Mouse (Mus musculus) erythroid progenitor cell, adult 5-6 weeks (primary cell): ENCODE results near the gene Olfr1121. TPM values are rescaled to one million over a fixed set of nuclear protein-coding genes. Genes with fewer than 3 reads are reported as not detected.
"Not testable (repeated sequence)": the region's sequence is repeated elsewhere in the genome, so short reads cannot be mapped to it uniquely, and the experiment has no call there.

ENCODE experiments used
- ATAC-seq: replicated peaks from 2 replicates; pipeline ENCODE4 v1.8.0; 2016; ENCODE audit warnings: moderate number of reproducible peaks, mild to moderate bottlenecking, moderate TSS enrichment, inconsistent platforms; ENCODE audit not compliant: poor library complexity, low FRiP score, severe bottlenecking
- total RNA-seq, 2 experiments: library from RNA; stranded (forward) in 1 of 2; stranded (reverse) in 1 of 2; fragments of 150-400 nt in 1 of 2; fragments of 186-747, 209-891 nt in 1 of 2; gene quantifications; 2 replicates each; pipeline versions ENCODE4 v1.2.3 to v1.2.4; 2015 to 2017; ENCODE audit warnings: low replicate concordance in 2 of 2

Gene Olfr1121
- not detected in 2 replicates for total RNA-seq (2015; ENCODE audit: low replicate concordance)
- total RNA-seq (2017; ENCODE audit: low replicate concordance): not detected in 2 replicates

DNA sequence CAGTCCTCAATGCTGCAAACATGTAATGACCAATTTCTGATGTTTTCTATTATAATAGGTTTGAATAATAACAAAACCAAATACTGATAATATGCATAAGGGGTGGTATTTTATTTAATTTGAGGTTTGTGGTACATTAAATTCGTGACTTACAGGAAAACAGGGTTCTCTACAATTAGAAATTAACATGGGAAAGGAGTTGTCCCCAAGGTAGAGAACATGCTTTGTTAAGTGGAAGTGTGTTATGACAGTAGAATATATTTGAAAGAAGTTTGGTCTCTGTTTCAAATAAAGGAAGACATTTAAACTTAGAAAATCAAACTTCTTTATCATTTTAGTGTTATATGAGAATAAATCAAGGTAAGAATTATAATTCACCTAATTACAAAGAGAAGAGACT is at the start of gene Olfr1121:
Gene Olfr1121 (plus strand): TSS at position 301 of the 400 bp plus-strand sequence.
- no peak for ATAC-seq

DNA sequence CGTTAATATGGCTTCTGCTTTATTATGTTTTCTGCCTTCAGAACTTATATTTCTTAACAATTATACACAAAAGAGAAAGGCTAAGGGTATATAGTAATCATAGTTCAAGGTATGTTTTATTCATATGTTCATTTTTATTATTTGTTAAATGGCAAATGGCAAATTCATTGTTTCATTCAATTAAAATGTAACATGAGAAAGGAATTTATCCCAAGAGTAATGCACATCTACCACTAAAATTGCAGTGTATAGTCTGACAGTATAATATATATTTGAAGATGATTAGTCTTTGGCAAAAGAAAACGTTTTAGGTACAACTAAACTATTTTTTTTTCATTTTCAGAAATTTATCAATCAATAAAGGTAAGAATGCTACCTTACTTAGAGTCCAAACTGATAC is 15.2 kb upstream of the Olfr1121 start, which contains the start of gene Olfr1120:
Gene Olfr1120 (plus strand): TSS at position 301 of the 400 bp plus-strand sequence.
- no peak for ATAC-seq

DNA sequence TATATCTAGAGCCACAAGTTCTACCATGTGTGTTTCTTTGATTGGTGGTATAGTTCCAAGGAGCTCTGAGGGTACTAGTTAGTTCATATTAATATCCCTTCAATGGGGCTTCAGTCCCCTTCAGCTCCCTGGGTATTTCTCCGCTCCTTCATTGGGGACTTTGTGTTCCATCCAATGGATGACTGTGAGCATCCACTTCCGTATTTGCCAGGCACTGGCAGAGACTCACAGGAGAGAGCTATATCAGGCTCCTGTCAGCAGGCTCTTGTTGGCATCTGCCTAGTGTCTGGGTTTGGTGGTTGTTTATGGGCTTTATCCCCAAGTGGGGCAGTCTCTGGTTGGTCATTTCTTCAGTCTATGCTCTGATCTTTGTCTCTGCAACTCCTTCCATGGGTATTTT is 9.6 kb upstream of the Olfr1121 start:
- not testable (repeated sequence) for ATAC-seq

DNA sequence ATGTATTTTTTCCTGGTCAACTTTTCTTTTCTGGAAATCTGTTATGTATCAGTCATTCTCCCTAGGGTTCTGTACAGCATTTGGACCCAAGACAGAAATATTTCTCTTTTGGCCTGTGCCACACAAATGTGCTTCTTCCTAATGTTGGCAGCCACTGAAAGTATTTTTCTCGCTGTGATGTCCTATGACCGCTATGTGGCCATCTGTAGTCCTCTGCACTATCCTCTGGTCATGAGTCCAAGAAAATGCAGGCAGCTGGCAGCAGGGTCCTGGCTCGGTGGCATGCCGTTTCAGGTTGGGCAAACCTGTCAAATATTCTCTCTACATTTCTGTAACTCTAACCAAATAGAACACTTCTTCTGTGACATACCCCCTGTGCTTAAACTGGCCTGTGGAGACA is 2.0 kb downstream of the Olfr1121 start:
- no peak for ATAC-seq

DNA sequence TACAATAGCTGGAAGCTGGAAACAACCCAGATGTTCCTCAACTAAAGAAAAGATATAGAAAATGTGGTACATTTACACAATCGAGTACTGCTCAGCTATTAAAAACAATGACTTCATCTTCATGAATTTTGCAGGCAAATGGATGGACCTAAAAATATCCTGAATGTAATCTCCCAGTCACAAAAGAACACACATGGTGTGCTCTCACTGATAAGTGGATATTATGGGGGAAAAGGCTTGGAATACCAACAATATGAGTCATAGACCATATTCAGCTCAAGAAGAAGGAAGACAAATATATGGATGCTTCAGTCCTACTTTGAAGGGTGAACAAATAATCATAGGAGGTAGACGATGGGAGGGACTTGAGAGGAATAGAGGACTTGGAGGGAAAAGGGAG is 14.2 kb downstream of the Olfr1121 start:
- no peak for ATAC-seq

DNA sequence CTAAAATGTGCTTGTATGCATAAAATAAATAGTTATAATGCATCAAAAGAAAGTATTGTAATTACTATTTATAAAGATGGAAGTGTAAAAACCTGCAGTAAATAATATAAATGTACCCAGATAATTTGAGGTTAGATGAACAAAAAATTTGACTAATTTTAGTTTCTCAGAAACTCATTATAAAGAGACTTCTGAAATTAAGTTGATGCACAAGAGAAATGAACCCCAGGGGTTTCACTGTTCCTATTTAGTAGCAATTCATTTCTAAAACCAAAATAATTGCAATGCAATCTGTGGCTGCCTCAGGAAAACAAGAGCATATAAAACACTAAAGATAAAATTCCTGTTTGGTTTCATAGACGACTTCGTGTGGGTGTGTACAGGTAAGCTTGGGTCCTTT is 15.9 kb downstream of the Olfr1121 start, which contains the start of gene Olfr1122:
Gene Olfr1122 (plus strand): TSS at position 301 of the 400 bp plus-strand sequence.
- no peak for ATAC-seq

DNA sequence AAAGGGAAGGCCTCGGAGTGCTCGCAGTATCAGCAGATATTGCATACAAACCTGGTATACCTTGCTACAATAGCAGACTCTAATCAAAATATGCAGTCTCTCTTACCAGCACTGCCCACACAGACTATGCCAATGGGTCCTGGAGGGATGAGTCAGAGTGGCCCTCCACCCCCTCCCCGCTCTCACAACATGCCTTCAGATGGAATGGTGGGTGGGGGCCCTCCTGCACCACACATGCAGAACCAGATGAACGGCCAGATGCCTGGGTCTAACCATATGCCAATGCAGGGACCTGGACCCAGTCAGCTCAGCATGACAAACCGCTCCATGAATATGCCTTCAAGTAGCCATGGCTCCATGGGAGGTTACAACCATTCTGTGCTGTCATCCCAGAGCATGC is 23.9 kb downstream of the Olfr1121 start:
- not testable (repeated sequence) for ATAC-seq

DNA sequence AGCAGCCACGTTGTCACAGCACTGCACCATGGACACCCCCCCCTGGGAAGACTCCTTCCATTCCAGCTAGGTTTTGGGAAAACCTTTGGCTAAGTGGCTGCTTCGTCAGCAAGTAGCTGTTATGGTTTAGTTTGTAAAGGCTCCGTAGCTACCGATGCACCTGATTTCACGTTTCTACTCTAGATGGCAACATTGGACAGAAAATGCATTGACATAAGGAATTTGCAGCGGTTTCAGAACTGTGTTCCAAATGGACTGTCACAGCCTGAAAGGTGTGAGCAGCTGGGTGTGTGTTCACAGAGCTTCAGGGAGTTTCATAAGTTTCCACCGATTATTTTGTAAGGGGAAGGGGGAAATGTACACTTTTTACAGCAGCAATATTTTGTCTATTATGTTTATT is 25.0 kb downstream of the Olfr1121 start:
- ATAC-seq: not testable (repeated sequence)

DNA sequence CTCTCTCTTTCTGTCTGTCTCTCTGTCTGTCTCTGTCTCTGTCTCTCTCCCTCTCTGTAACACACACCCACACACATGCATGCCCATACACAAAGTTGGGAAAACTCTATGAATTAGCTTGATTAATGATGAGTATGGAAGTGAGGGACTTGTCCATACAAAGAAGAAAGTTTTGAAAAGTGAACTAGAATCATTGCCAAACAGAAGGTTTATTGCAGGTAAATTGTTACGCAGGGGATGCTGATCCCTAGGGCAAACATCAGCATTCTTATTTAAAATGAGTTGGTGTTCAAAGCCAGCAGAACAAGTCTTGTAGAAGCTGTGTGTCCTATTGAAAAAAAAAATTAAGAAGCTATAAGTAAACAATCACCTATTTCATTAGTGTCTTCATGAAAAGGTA is 46.6 kb downstream of the Olfr1121 start, which contains the start of gene Olfr1123:
Gene Olfr1123 (plus strand): TSS at position 301 of the 400 bp plus-strand sequence.
- no peak for ATAC-seq

Other genes starting within 250 kb of the Olfr1121 start
- gene Olfr1110, start 229.6 kb upstream of the Olfr1121 start, total RNA-seq (2015; ENCODE audit: low replicate concordance): not detected in 2 replicates
- gene Olfr1110, start 229.6 kb upstream of the Olfr1121 start, total RNA-seq (2017; ENCODE audit: low replicate concordance): not detected in 2 replicates
- not detected in 2 replicates for gene Olfr1111, start 217.3 kb upstream of the Olfr1121 start, total RNA-seq (2015; ENCODE audit: low replicate concordance)
- gene Olfr1111, start 217.3 kb upstream of the Olfr1121 start, total RNA-seq (2017; ENCODE audit: low replicate concordance): not detected in 2 replicates
- gene Olfr1112, start 182.1 kb upstream of the Olfr1121 start, total RNA-seq (2015; ENCODE audit: low replicate concordance): not detected in 2 replicates
- not detected in 2 replicates for gene Olfr1112, start 182.1 kb upstream of the Olfr1121 start, total RNA-seq (2017; ENCODE audit: low replicate concordance)
- not detected in 2 replicates for gene Olfr1113, start 160.9 kb upstream of the Olfr1121 start, total RNA-seq (2015; ENCODE audit: low replicate concordance)
- not detected in 2 replicates for gene Olfr1113, start 160.9 kb upstream of the Olfr1121 start, total RNA-seq (2017; ENCODE audit: low replicate concordance)
- gene Olfr1115, start 121.9 kb upstream of the Olfr1121 start, total RNA-seq (2015; ENCODE audit: low replicate concordance): not detected in 2 replicates
- gene Olfr1115, start 121.9 kb upstream of the Olfr1121 start, total RNA-seq (2017; ENCODE audit: low replicate concordance): not detected in 2 replicates
- gene Olfr1116, start 102.4 kb upstream of the Olfr1121 start, total RNA-seq (2015; ENCODE audit: low replicate concordance): not detected in 2 replicates
- not detected in 2 replicates for gene Olfr1116, start 102.4 kb upstream of the Olfr1121 start, total RNA-seq (2017; ENCODE audit: low replicate concordance)
- gene Olfr1118, start 62.3 kb upstream of the Olfr1121 start, total RNA-seq (2015; ENCODE audit: low replicate concordance): not detected in 2 replicates
- gene Olfr1118, start 62.3 kb upstream of the Olfr1121 start, total RNA-seq (2017; ENCODE audit: low replicate concordance): not detected in 2 replicates
- gene Olfr1120, start 15.1 kb upstream of the Olfr1121 start, total RNA-seq (2015; ENCODE audit: low replicate concordance): not detected in 2 replicates
- gene Olfr1120, start 15.1 kb upstream of the Olfr1121 start, total RNA-seq (2017; ENCODE audit: low replicate concordance): not detected in 2 replicates
- not detected in 2 replicates for gene Olfr1122, start 16.0 kb downstream of the Olfr1121 start, total RNA-seq (2015; ENCODE audit: low replicate concordance)
- not detected in 2 replicates for gene Olfr1122, start 16.0 kb downstream of the Olfr1121 start, total RNA-seq (2017; ENCODE audit: low replicate concordance)
- not detected in 2 replicates for gene Olfr1123, start 46.7 kb downstream of the Olfr1121 start, total RNA-seq (2015; ENCODE audit: low replicate concordance)
- gene Olfr1123, start 46.7 kb downstream of the Olfr1121 start, total RNA-seq (2017; ENCODE audit: low replicate concordance): not detected in 2 replicates
- not detected in 2 replicates for gene Olfr1124, start 60.4 kb downstream of the Olfr1121 start, total RNA-seq (2015; ENCODE audit: low replicate concordance)
- gene Olfr1124, start 60.4 kb downstream of the Olfr1121 start, total RNA-seq (2017; ENCODE audit: low replicate concordance): not detected in 2 replicates
- gene Olfr1126, start 84.1 kb downstream of the Olfr1121 start, total RNA-seq (2015; ENCODE audit: low replicate concordance): not detected in 2 replicates
- not detected in 2 replicates for gene Olfr1126, start 84.1 kb downstream of the Olfr1121 start, total RNA-seq (2017; ENCODE audit: low replicate concordance)
- gene Pramel7, start 127.2 kb downstream of the Olfr1121 start, total RNA-seq (2015; ENCODE audit: low replicate concordance): not detected in 2 replicates
- gene Pramel7, start 127.2 kb downstream of the Olfr1121 start, total RNA-seq (2017; ENCODE audit: low replicate concordance): not detected in 2 replicates
- not detected in 2 replicates for gene Pramel6, start 136.7 kb downstream of the Olfr1121 start, total RNA-seq (2015; ENCODE audit: low replicate concordance)
- not detected in 2 replicates for gene Pramel6, start 136.7 kb downstream of the Olfr1121 start, total RNA-seq (2017; ENCODE audit: low replicate concordance)
- gene Olfr153, start 161.9 kb downstream of the Olfr1121 start, total RNA-seq (2015; ENCODE audit: low replicate concordance): not detected in 2 replicates
- gene Olfr153, start 161.9 kb downstream of the Olfr1121 start, total RNA-seq (2017; ENCODE audit: low replicate concordance): not detected in 2 replicates
- gene Olfr1128, start 175.6 kb downstream of the Olfr1121 start, total RNA-seq (2015; ENCODE audit: low replicate concordance): not detected in 2 replicates
- not detected in 2 replicates for gene Olfr1128, start 175.6 kb downstream of the Olfr1121 start, total RNA-seq (2017; ENCODE audit: low replicate concordance)
- not detected in 2 replicates for gene Olfr1129, start 204.0 kb downstream of the Olfr1121 start, total RNA-seq (2015; ENCODE audit: low replicate concordance)
- gene Olfr1129, start 204.0 kb downstream of the Olfr1121 start, total RNA-seq (2017; ENCODE audit: low replicate concordance): not detected in 2 replicates
- not detected in 2 replicates for gene Olfr1130, start 236.3 kb downstream of the Olfr1121 start, total RNA-seq (2015; ENCODE audit: low replicate concordance)
- not detected in 2 replicates for gene Olfr1130, start 236.3 kb downstream of the Olfr1121 start, total RNA-seq (2017; ENCODE audit: low replicate concordance)